Mouse (Mus musculus) spleen, adult 2 months (tissue): ENCODE data around the gene Nfkbia. TPM values are rescaled to one million over a fixed set of nuclear protein-coding genes. Genes with fewer than 3 reads are reported as not detected.

Source experiments
- DNase-seq, 2 experiments: peaks; one replicate each; pipeline versions ENCODE4 v3.0.0 to v3.0.0-alpha.2; 2012 to 2021; ENCODE audit warnings: low spot score in 2 of 2, low read depth in 1 of 2
- H3K27ac ChIP-seq: fragments of 200-500 bp; 2 replicates; pipeline ENCODE4 v1.5.1; 2012; ENCODE audit warnings: low read length, inconsistent platforms; ENCODE audit not compliant: insufficient read depth
- H3K27me3 ChIP-seq: fragments of 200-500 bp; 2 replicates; pipeline ENCODE4 v1.6.1; 2012; ENCODE audit warnings: mild to moderate bottlenecking, moderate library complexity, low read length, inconsistent platforms; ENCODE audit not compliant: control insufficient read depth, insufficient read depth
- H3K36me3 ChIP-seq: fragments of 200-500 bp; 2 replicates; pipeline ENCODE4 v1.6.1; 2012; ENCODE audit warnings: mild to moderate bottlenecking, low read length, inconsistent platforms; ENCODE audit not compliant: control insufficient read depth, insufficient read depth
- H3K4me1 ChIP-seq: fragments of 200-500 bp; 2 replicates; pipeline ENCODE4 v1.6.1; 2011; ENCODE audit warnings: inconsistent platforms; ENCODE audit not compliant: control insufficient read depth, insufficient read depth, insufficient read length
- H3K4me3 ChIP-seq: fragments of 200-500 bp; 2 replicates; pipeline ENCODE4 v1.5.1; 2011; ENCODE audit warnings: mild to moderate bottlenecking, inconsistent platforms; ENCODE audit not compliant: insufficient read depth, insufficient read length; ENCODE audit errors: extremely low read depth
- CTCF ChIP-seq: fragments of 200-500 bp; IDR thresholded peaks from 2 replicates; pipeline ENCODE4 v1.5.1; 2011; ENCODE audit warnings: mild to moderate bottlenecking, inconsistent platforms; ENCODE audit not compliant: insufficient read depth, insufficient read length, insufficient replicate concordance; ENCODE audit errors: extremely low read depth
- POLR2A ChIP-seq: fragments of 200-500 bp; IDR thresholded peaks from 2 replicates; pipeline ENCODE4 v1.6.1; 2011; ENCODE audit warnings: low read depth, low read length, inconsistent platforms
- WGBS: fragments of 180-500 bp; shearing (Covaris S2); methylation state at CpG from one replicate; pipeline ENCODE4 v1.1.7; 2018; 5-methylcytosine and 5-hydroxymethylcytosine counted together
- polyA plus RNA-seq: library from polyadenylated mRNA; depleted of rRNA; stranded (reverse); fragments of >200 nt; gene quantifications from 2 replicates; pipeline ENCODE4 v1.2.3, GENCODE M21; 2012

Nfkbia gene
- polyA plus RNA-seq, 1 experiment = 287 TPM

GRCm38 (mm10) chr12:55466088-55466701 lies 26.3 kb downstream of the Nfkbia start:
- 62% methylated on average over 7 of the region's 7 CpGs for WGBS
- Histone ChIP-seq H3K4me3 (no peak overlapping the region), H3K36me3 (no peaks in the 10 kb centered on the region), H3K4me1 (peaks cover 28% of the 10 kb centered on the region; the same call in 1 of the 2 replicates), H3K27ac (peak overlapping the region; percentile 6; the same call in 1 of the 2 replicates), H3K27me3 (no peaks in the 10 kb centered on the region)
- TF ChIP-seq POLR2A = no peak
- no peak for TF ChIP-seq CTCF
- DNase-seq = no peak

DNA sequence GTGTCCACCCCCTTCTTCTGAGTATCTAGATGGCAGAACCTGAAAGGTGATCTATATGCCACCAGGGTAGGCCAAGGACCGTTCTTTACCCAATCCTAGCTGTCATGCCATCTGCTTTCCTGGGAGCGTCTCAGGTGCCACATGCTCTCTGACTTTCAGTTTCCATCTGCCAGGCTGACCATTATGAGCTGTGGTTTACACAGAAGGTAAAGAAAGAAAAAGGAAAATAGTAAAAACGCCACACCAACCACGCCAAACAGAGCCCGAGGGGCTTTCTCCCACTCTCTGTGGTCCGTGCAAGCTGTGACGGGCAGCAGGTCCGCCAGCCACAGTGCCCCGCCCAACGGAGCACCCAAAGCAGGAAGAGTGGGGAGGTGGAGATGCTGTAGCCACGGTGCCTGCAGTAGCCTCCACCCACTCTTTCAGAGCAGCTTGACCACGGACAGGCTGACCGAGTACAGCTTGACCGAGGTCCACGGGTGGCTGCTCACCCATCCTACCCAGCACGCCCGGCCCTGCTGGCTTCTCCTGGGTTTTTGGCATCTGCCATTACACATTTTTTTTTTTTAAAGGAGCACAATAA lies 27.0 kb downstream of the Nfkbia start:
- DNase-seq = peak in 1 of 2 experiments; percentile 59
- H3K4me1 ChIP-seq = peaks cover 28% of the 10 kb centered on the region; the same call in 1 of the 2 replicates

DNA sequence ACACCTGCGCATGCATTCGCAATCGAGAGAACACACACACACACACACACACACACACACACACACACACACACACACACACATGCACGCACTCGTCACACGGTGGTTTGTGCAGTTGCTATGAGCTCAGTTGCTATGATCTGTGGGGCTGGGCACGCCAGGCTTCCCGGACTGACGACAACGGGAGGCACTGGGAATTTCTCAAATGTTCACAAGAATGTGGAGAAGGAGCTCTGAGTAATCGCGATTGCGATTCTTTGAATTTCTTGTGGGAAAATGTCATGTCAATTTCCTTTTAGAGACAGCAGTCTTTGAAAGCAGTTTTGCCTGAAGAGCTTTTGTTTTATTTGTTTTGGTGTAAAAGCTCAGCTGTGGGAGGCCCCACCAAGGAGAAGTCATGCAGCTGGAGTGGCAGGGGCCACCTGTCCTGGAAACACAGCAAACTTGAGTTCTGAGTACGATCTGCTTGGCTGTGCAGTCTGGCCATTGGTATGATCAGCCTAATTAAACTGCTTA lies 27.5 kb downstream of the Nfkbia start:
- 14% methylated on average over 14 of the region's 14 CpGs for WGBS
- Histone ChIP-seq H3K36me3 (no peaks in the 10 kb centered on the region), H3K27ac (peak overlapping the region; percentile 72), H3K4me1 (peaks cover 28% of the 10 kb centered on the region; the same call in 1 of the 2 replicates), H3K27me3 (no peaks in the 10 kb centered on the region), H3K4me3 (peak overlapping the region; percentile 58; the same call in 1 of the 2 replicates)
- TF ChIP-seq POLR2A (no peak), CTCF (no peak)
- DNase-seq = peak in 1 of 2 experiments; percentile 26

More for the DNA sequence above, 27.0 kb downstream of the Nfkbia start:
- Histone ChIP-seq H3K27me3 (no peaks in the 10 kb centered on the region), H3K4me3 (peak overlapping the region; percentile 58), H3K27ac (peak overlapping the region; percentile 72), H3K36me3 (no peaks in the 10 kb centered on the region)
- WGBS = 20% methylated on average over 17 of the region's 17 CpGs
- TF ChIP-seq POLR2A = peak; percentile 50; the same call in 1 of the 2 replicates
- TF ChIP-seq CTCF = no peak

DNA sequence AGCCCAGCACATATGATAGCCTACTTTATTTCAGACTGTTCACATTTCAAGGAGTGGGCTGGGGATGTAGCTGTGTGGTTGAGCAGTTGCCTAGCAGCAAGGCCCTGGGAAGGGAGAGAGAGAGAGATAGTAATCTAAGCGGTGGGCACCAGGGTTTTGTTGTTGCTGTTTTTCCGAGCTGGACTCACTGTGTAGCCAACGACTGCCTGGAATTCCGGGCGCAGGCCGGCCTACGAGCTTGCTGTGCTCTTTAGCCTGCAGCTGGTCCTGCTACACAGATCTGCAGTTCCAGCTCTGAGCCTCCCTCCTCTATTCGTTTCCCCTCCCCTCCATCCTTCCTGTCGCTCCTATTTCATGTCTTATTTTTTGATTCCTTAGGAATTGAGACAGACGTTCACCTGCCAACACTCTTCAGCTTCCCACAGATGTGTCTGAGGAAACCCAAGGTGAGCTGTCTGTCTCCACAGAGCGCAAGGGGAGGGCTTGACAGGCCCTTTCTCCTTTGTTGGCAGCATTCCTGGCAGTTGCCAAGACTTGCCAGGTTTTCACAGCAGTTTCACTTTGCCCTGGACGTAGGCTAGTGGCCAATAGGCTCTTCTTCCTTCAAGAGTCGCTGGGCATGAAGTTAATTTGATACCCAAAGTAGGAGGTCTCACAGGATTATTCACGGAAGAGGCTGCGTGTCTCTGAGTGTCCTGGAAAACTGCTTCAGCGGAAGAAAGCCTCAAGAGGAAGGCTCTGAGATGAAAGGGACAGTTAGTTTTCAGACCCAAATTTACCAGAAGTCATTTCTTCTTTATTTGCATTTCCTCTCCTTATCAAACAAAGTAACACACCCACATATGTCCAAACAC lies 28.2 kb downstream of the Nfkbia start:
- peak overlapping the region; percentile 72; the same call in 1 of the 2 replicates for H3K27ac ChIP-seq

DNA sequence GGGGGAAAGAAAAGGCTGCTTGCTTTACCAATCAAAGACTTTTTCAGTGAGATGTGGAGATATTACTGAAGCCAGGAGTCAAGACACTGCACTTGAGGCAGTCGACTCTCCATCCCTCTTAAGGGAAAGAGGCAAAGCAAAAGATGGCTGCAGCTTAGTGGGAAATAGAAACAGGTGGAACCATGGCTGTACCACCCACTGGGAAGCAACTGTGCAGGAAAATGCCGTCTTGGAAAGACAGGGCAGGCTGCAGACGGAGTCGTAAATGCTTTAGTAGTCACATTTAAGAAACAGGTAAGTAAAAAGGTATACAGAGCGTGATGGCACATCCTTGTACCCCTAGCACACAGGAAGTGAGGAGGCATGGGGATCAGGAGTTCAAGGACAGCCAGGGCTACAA lies 29.4 kb downstream of the Nfkbia start:
- Histone ChIP-seq H3K27me3 (no peaks in the 10 kb centered on the region), H3K4me3 (no peak overlapping the region), H3K36me3 (no peaks in the 10 kb centered on the region), H3K27ac (no peak overlapping the region), H3K4me1 (peaks cover 28% of the 10 kb centered on the region; the same call in 1 of the 2 replicates)
- TF ChIP-seq POLR2A (no peak), CTCF (no peak)
- no peak for DNase-seq
- 86% methylated on average over 5 of the region's 5 CpGs for WGBS

More for the DNA sequence above, 28.2 kb downstream of the Nfkbia start:
- Histone ChIP-seq H3K4me3 (no peak overlapping the region; the same call in 1 of the 2 replicates), H3K4me1 (peaks cover 28% of the 10 kb centered on the region; the same call in 1 of the 2 replicates), H3K27me3 (no peaks in the 10 kb centered on the region), H3K36me3 (no peaks in the 10 kb centered on the region)
- DNase-seq = no peak
- WGBS = 55% methylated on average over 16 of the region's 16 CpGs
- no peak for TF ChIP-seq CTCF
- TF ChIP-seq POLR2A = no peak

DNA sequence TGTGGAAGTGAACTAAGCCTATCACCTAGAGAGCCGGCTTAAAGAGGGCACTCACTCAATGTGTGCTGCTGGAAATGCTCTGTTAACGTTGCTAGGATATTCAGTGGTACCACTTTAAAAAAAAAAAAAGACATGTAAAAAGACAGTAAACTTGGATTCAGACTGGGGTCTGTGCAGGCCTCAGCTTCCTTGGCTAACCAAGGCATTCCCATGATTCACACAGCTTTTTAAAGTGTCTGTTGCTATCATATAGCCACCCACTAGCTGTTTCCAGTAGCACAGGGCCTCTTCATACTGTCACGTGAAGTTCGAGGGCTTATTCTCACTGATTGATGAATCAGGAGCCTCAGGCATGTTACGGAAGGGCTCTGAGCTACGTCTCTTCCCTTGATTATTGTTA lies 30.0 kb downstream of the Nfkbia start:
- H3K27ac ChIP-seq = no peak overlapping the region
- H3K4me1 ChIP-seq = peaks cover 23% of the 10 kb centered on the region; the same call in 1 of the 2 replicates
- no peaks in the 10 kb centered on the region for H3K27me3 ChIP-seq
- H3K4me3 ChIP-seq = no peak overlapping the region
- WGBS = 87% methylated on average over 6 of the region's 6 CpGs
- no peak for DNase-seq
- H3K36me3 ChIP-seq = no peaks in the 10 kb centered on the region
- TF ChIP-seq CTCF (no peak), POLR2A (no peak)
